Mouse (Mus musculus) midbrain, embryonic 15.5 days (tissue): Measurements from ENCODE around the gene Vmn2r27. TPM values are rescaled to one million over a fixed set of nuclear protein-coding genes. Genes with fewer than 3 reads are reported as not detected.

Experiments
- ATAC-seq: fragments of 200-750 bp; cut with Nextera tagmentation; replicated peaks from 2 replicates; pipeline ENCODE4 v1.8.0; 2017; ENCODE audit warnings: moderate TSS enrichment
- H3K27ac ChIP-seq: fragments of 300-500 bp; sonication (generic); 2 replicates; pipeline ENCODE4 v1.5.1; 2015; ENCODE audit warnings: mild to moderate bottlenecking, inconsistent platforms
- H3K27me3 ChIP-seq: fragments of 300-500 bp; sonication (generic); replicated peaks from 2 replicates; pipeline ENCODE4 v1.6.1; 2015; ENCODE audit warnings: inconsistent platforms
- H3K36me3 ChIP-seq: fragments of 300-500 bp; sonication (generic); replicated peaks from 2 replicates; pipeline ENCODE4 v1.6.1; 2015; ENCODE audit warnings: inconsistent platforms
- H3K4me1 ChIP-seq: fragments of 300-500 bp; sonication (generic); 2 replicates; pipeline ENCODE4 v1.6.1; 2015; ENCODE audit warnings: inconsistent platforms
- H3K4me2 ChIP-seq: fragments of 300-500 bp; sonication (generic); 2 replicates; pipeline ENCODE4 v1.6.1; 2015; ENCODE audit warnings: inconsistent platforms, mild to moderate bottlenecking, moderate library complexity
- H3K4me3 ChIP-seq: fragments of 300-500 bp; sonication (generic); 2 replicates; pipeline ENCODE4 v1.5.1; 2015; ENCODE audit warnings: mild to moderate bottlenecking, inconsistent platforms
- H3K9ac ChIP-seq: fragments of 300-500 bp; sonication (generic); 2 replicates; pipeline ENCODE4 v1.6.1; 2015; ENCODE audit warnings: mild to moderate bottlenecking, inconsistent platforms
- H3K9me3 ChIP-seq: fragments of 300-500 bp; sonication (generic); 2 replicates; pipeline ENCODE4 v1.6.1; 2016; ENCODE audit warnings: inconsistent platforms
- WGBS: fragments of 180-500 bp; shearing (Covaris S2); methylation state at CpG from one replicate; pipeline ENCODE4 v1.1.7; 2015; ENCODE audit warnings: mixed read lengths; 5-methylcytosine and 5-hydroxymethylcytosine counted together
- polyA plus RNA-seq: library from polyadenylated mRNA; unstranded; fragments of >200 nt; fragmentation: Nextera tagmentation; extraction: Ambion mirVana; gene quantifications from 2 replicates; pipeline ENCODE4 v1.2.1, GENCODE M21; 2015

The Vmn2r27 gene
- not detected in 2 replicates for polyA plus RNA-seq

DNA sequence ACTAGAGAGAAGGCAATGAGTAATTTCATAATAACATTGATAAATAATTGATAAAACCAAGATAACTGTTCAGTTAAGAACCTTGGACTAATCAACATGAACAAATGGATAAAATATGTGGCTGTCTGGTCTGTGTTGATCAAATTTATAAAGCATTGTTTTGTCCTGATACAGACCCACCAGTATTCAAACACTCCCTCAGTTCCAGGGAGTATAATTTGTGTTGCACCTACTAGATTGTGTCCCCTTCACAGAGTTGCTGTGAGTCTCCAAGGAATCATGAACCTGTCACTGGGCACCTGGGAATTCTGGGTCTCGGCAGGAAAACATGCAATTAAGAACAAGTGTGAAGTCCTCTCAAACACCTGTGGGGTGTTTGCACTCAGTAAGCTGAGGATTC is at the start of gene Vmn2r27:
TSS of gene Vmn2r27 (minus strand) at position 101 of the 400 bp plus-strand sequence.
- WGBS: 85% methylated on average over 1 of the region's 1 CpGs
- H3K9me3 ChIP-seq: no peaks in the 10 kb centered on the region
- no peaks in the 10 kb centered on the region for H3K4me1 ChIP-seq
- H3K36me3 ChIP-seq: no peaks in the 10 kb centered on the region
- no peak for ATAC-seq
- H3K4me2 ChIP-seq: no peak within 1 kb of the TSS
- H3K27me3 ChIP-seq: no peaks in the 10 kb centered on the region
- no peak within 1 kb of the TSS for H3K9ac ChIP-seq
- no peak within 1 kb of the TSS for H3K27ac ChIP-seq
- no peak within 1 kb of the TSS for H3K4me3 ChIP-seq

DNA sequence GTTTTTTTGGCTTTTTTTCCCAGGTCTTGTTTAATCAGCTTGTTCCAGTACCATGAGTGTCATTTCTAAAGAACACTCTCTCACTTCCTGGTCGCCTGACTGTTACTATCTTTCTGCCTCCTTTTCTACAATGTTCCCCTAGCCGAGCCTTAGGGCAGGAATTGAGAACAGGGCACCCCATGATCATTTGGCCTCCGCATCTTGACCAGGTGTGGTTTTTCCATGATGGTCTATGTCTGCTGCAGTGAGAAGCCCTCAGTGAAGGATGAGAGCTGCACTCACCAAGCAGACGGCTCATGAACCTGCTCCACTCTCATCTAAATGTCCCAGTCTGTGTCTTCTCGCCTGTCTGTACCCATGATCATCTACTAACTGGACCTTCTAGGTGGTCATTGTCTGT is 46.6 kb upstream of the Vmn2r27 start:
- Histone ChIP-seq H3K9me3 (no peaks in the 10 kb centered on the region), H3K4me2 (no peak overlapping the region), H3K4me3 (no peak overlapping the region), H3K27me3 (no peaks in the 10 kb centered on the region), H3K36me3 (no peaks in the 10 kb centered on the region), H3K27ac (no peak overlapping the region), H3K4me1 (no peaks in the 10 kb centered on the region), H3K9ac (no peak overlapping the region)
- no peak for ATAC-seq
- 73% methylated on average over 5 of the region's 5 CpGs for WGBS

DNA sequence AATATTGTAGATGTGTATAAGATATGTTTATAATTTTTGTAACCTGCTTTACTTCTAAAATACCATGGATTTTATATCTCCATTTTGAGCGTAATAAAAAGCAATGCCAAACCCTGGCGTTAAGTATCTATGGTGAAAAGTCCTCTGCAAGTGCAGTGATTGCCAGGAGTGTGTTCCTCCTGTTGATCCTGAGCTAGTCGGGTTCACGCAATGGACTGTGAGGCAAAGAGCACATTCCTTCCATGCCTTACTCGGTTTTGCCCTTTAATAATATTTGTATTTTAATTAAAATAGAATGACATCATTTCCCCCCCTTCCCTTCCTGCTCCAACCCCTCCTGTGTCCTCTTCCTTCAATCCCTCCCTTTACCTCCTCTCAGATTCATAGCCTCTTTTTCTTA is 46.0 kb upstream of the Vmn2r27 start:
- no peaks in the 10 kb centered on the region for H3K4me1 ChIP-seq
- no peaks in the 10 kb centered on the region for H3K9me3 ChIP-seq
- H3K4me2 ChIP-seq: no peak overlapping the region
- no peaks in the 10 kb centered on the region for H3K36me3 ChIP-seq
- no peak for ATAC-seq
- no peak overlapping the region for H3K4me3 ChIP-seq
- 80% methylated on average over 5 of the region's 5 CpGs for WGBS
- no peaks in the 10 kb centered on the region for H3K27me3 ChIP-seq
- no peak overlapping the region for H3K9ac ChIP-seq
- H3K27ac ChIP-seq: no peak overlapping the region

DNA sequence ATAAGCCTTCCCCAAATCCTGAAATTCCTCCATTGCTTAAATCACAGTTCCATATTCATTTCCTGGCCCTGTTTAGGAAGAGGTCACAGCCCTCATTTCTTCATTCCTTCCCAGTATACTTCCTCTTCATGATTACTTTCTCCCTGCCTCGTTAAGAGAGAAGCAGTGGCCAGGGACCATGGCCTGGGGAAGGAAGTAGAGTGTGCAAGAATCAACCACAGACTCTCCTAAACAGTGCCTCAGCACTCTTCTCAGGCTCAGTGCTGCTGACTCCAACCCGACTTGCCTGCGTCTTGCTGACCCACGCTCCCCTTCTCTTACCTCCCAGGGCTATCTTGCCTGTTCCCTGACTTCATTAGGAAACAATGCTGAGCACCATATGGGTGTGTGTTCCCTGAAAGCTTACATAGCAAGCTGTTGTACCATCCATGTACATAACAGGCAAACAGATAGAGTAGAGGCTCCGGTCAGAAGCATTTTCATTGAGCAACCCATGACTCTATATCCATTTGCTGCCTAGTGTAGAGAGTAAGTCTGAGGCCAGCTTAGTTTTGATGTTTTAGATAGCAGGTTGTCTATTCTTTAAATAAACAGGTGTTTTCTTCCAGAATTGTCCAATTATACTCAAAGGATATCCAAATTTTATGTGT is 41.7 kb upstream of the Vmn2r27 start:
- no peaks in the 10 kb centered on the region for H3K27me3 ChIP-seq
- H3K9ac ChIP-seq: no peak overlapping the region
- no peaks in the 10 kb centered on the region for H3K9me3 ChIP-seq
- H3K4me1 ChIP-seq: no peaks in the 10 kb centered on the region
- no peak overlapping the region for H3K4me3 ChIP-seq
- H3K4me2 ChIP-seq: no peak overlapping the region
- H3K36me3 ChIP-seq: no peaks in the 10 kb centered on the region
- no peak overlapping the region for H3K27ac ChIP-seq
- ATAC-seq: no peak
- 79% methylated on average over 5 of the region's 5 CpGs for WGBS

DNA sequence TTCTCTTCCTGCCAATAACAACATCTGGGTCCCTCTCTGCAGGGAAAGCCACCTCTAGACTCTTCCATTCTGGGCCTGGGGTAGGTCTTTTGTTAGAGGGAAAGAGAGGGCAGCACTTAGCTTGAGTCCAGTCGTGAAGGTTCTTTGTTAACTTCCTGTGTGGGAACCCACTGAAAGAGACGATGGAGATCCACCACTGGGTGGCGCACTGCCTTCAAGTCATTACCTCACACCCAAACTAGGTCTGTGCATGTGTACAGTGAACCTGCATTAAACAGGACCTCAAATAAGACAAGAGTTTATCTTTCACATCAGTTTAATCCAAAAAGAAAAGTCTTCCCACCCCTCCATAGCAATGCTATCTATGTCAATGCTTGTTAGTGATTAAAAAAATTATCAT is 31.0 kb upstream of the Vmn2r27 start:
- H3K27me3 ChIP-seq: no peaks in the 10 kb centered on the region
- no peaks in the 10 kb centered on the region for H3K36me3 ChIP-seq
- no peak; the same call in 1 of the 2 replicates for ATAC-seq
- H3K27ac ChIP-seq: no peak overlapping the region
- H3K9ac ChIP-seq: no peak overlapping the region
- H3K4me1 ChIP-seq: no peaks in the 10 kb centered on the region
- no peaks in the 10 kb centered on the region for H3K9me3 ChIP-seq
- 4% methylated on average over 3 of the region's 3 CpGs for WGBS
- no peak overlapping the region for H3K4me3 ChIP-seq
- no peak overlapping the region for H3K4me2 ChIP-seq

DNA sequence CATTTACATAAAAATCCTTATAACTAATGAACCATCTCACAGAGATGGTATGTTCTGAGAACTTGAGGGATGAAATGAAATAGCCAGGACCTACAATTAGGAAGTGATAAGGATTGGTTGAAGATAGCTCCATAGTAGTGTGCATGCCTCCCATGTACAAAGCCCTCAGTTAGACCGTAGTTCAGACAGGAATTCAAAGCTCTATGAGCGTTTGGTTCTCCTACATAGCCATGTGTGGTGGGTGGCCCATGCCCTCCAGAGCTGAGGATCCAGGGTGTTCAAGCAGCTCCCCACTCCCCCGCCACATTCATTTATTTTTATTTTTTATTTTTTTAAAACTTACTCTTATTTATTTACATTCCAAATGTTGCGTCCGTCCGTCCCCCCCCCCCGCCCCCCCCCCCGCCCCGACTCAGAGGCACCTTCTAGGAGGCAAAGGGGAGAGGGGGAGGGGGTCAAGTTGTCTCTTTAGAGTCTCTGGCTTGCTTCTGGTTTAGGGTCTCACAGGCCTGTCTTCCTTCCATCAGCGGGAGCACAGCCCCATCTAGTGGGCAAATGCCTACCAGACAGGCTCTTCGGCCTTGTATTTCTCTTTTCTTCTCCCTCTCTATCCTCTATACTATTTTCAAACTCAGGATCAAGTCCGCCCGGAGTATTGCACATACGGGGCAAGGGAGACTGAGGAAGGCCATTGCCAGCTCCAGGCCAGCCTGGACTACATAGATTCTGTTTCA is 28.7 kb upstream of the Vmn2r27 start:
- no peak overlapping the region for H3K4me2 ChIP-seq
- no peaks in the 10 kb centered on the region for H3K36me3 ChIP-seq
- WGBS: 31% methylated on average over 10 of the region's 14 CpGs
- H3K9me3 ChIP-seq: no peaks in the 10 kb centered on the region
- no peaks in the 10 kb centered on the region for H3K4me1 ChIP-seq
- no peak overlapping the region for H3K27ac ChIP-seq
- no peak overlapping the region for H3K4me3 ChIP-seq
- ATAC-seq: peak; percentile 93
- no peaks in the 10 kb centered on the region for H3K27me3 ChIP-seq
- no peak overlapping the region; the same call in 1 of the 2 replicates for H3K9ac ChIP-seq

DNA sequence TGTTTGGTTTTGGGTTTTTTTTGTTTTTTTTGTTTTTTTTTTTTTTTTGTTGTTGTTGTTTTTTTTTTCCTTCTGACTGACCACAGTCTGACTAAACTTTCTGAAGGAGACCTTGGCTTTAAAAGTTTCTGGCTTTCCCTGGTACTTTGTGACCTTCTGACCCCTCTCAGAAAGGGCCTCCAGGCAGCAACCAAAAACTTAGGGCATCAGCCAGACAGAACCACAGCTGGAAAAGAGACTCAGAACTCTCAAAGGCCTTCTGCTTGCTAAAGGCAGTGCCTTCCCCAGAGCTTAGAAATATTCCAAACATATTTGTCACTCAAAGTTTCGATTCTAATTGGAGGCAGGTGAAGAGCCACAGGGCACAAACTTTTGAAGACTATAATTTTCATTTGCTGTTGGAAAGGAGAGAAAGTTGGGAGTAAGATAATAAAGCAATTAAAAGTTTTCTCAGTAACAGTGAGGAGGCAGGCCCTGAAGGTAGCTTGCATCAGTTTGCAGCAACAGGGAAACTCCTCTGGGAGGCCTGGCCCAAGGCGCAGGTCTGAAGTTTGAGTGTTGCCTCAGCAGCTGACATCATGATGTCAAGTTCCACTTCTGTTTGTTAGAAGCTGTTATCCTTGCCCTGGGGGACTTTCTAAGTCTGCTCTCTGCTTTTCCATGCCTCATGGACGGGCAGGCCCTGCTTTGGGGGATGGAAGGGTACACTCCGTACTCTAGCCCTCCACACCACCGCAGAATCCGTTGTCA is 24.2 kb upstream of the Vmn2r27 start:
- Histone ChIP-seq H3K4me2 (no peak overlapping the region), H3K27me3 (no peaks in the 10 kb centered on the region), H3K27ac (no peak overlapping the region), H3K9me3 (no peaks in the 10 kb centered on the region), H3K4me3 (no peak overlapping the region), H3K9ac (no peak overlapping the region), H3K4me1 (no peaks in the 10 kb centered on the region), H3K36me3 (no peaks in the 10 kb centered on the region)
- no peak for ATAC-seq
- WGBS: 64% methylated on average over 6 of the region's 6 CpGs

DNA sequence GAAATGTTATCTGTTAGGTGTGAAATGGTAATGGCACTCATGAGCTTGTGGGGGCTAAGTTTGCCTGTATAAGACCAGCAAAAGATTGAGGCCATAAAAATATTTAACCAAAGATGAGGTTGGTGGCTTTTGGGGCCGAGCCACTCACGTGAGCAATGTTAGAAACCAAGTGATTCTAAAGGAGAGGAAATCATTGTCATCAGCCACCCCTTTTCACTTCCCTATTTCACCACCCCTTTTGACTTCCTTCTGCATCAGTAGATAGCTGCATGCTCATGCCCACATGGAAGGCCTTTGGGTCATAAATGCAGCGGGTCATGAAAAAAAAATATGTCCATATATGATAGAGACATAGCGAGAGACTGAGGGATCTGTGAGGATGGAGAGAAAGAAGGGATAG is 29.5 kb downstream of the Vmn2r27 start:
- WGBS: 85% methylated on average over 4 of the region's 4 CpGs
- H3K4me2 ChIP-seq: no peak overlapping the region
- no peak overlapping the region for H3K27ac ChIP-seq
- H3K9ac ChIP-seq: no peak overlapping the region
- H3K4me3 ChIP-seq: no peak overlapping the region
- H3K4me1 ChIP-seq: no peaks in the 10 kb centered on the region
- no peaks in the 10 kb centered on the region for H3K9me3 ChIP-seq
- H3K36me3 ChIP-seq: no peaks in the 10 kb centered on the region
- no peaks in the 10 kb centered on the region for H3K27me3 ChIP-seq
- no peak for ATAC-seq

DNA sequence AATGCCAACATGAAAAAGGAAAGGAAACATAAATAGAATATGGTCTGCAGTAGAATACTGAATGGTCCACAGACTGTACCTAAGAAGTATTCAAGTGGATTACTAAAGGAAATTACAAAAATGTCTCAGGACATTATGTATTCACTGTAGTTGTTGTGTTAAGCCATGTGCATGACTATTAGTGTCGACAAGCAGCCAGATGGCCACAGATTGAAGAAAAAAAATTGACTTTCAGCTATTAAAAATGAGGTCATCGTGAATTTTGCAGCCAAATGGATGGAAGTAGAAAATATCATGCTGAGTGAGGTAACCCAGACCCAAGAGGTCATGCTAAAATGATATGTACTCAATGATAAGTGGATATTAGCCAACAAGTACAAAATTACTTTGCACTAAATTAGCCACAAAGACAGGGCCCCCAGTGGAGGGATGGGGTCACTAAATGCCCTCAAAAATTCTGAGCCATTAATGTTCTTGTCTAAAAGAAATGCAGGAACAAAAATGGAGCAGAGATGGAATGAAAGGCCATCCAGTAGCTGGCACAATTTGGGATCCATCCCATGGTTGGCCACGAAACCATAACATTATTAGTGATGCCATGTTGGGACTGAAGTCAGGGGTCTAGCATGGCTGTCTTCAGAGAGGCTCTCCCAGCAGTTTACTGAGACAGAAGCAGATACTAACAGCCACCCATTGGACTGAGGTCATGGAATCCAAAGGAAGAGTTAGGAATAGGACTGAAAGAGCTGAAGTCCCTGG is 63.0 kb downstream of the Vmn2r27 start:
- Histone ChIP-seq H3K9me3 (no peaks in the 10 kb centered on the region), H3K27ac (no peak overlapping the region), H3K9ac (no peak overlapping the region), H3K36me3 (no peaks in the 10 kb centered on the region), H3K27me3 (no peaks in the 10 kb centered on the region), H3K4me2 (no peak overlapping the region), H3K4me1 (no peaks in the 10 kb centered on the region), H3K4me3 (no peak overlapping the region)
- WGBS: 69% methylated on average over 3 of the region's 3 CpGs
- no peak for ATAC-seq

DNA sequence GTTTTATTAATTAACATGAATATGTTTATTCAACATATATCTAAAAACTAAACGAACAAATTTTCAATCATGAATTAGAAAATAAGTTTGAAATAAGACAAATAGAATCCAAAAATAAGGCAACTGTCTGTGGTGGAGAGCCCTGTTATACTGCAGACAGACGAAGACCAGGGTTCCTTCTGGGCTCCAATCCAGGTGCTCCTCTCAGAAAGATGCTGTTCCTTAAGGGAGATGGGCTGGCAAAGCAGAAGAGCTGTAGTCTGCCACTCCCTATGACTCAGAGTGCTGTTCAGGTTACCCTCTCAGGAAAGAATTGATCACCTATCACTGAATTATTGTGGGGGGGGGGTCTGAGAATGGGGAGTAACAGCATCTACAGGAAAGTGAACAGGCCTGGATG is 65.1 kb downstream of the Vmn2r27 start:
- Histone ChIP-seq H3K4me1 (no peaks in the 10 kb centered on the region), H3K9ac (no peak overlapping the region), H3K9me3 (no peaks in the 10 kb centered on the region), H3K36me3 (no peaks in the 10 kb centered on the region), H3K27ac (no peak overlapping the region), H3K27me3 (no peaks in the 10 kb centered on the region), H3K4me3 (no peak overlapping the region), H3K4me2 (no peak overlapping the region)
- ATAC-seq: no peak
- 71% methylated on average over 2 of the region's 2 CpGs for WGBS

DNA sequence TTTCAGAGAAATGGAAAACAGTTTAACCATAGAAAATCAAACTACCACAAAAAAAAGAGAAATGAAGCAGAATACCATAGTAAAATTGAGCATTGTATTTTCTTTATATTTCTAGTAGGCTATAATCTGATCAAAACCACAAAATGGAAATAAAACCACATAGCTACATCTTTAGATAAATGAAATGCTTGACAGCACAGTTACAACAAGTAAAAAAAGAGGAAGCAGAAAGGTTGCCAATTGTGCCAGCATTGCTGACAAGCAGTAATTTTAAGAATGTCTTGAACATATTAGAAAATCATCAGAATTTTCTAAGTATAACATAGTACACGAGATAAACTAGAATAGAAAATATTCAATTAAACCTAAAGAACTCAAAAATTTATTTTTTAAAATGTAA is 81.8 kb downstream of the Vmn2r27 start:
- H3K4me3 ChIP-seq: no peak overlapping the region
- H3K4me1 ChIP-seq: no peaks in the 10 kb centered on the region
- no peaks in the 10 kb centered on the region for H3K9me3 ChIP-seq
- no peaks in the 10 kb centered on the region for H3K27me3 ChIP-seq
- H3K27ac ChIP-seq: no peak overlapping the region
- ATAC-seq: no peak
- H3K4me2 ChIP-seq: no peak overlapping the region
- 60% methylated on average over 1 of the region's 1 CpGs for WGBS
- H3K36me3 ChIP-seq: no peaks in the 10 kb centered on the region
- no peak overlapping the region for H3K9ac ChIP-seq
